Mouse (Mus musculus) bone marrow, adult 2 months (tissue): ENCODE data around the gene Hmx1. TPM values are rescaled to one million over a fixed set of nuclear protein-coding genes. Genes with fewer than 3 reads are reported as not detected.
A peak's percentile ranks its signal among the peaks of the same experiment; 100 is the strongest.

Experiments
- H3K27ac ChIP-seq: fragments of 200-500 bp; 2 replicates; pipeline ENCODE4 v1.5.1; 2012; ENCODE audit warnings: low read depth, mild to moderate bottlenecking, control low read depth, inconsistent platforms, low read length; ENCODE audit not compliant: control insufficient read depth, poor library complexity, insufficient read depth
- H3K4me1 ChIP-seq: fragments of 200-500 bp; 2 replicates; pipeline ENCODE4 v1.6.1; 2011; ENCODE audit warnings: low read length; ENCODE audit not compliant: control insufficient read depth, insufficient read depth
- H3K4me3 ChIP-seq: fragments of 200-500 bp; replicated peaks from 2 replicates; pipeline ENCODE3; 2011; ENCODE audit warnings: mild to moderate bottlenecking, low read depth, low read length, control low read depth; ENCODE audit not compliant: control insufficient read depth
- CTCF ChIP-seq: fragments of 200-500 bp; IDR thresholded peaks from 2 replicates; pipeline ENCODE4 v1.5.1; 2011; ENCODE audit warnings: low read length, control low read depth; ENCODE audit not compliant: control insufficient read depth, insufficient read depth
- POLR2A ChIP-seq: fragments of 200-500 bp; IDR thresholded peaks from 2 replicates; pipeline ENCODE4 v1.6.1; 2011; ENCODE audit warnings: low read depth, mild to moderate bottlenecking, control low read depth, low read length, borderline replicate concordance; ENCODE audit not compliant: control insufficient read depth
- WGBS: fragments of 180-500 bp; shearing (Covaris S2); methylation state at CpG from one replicate; pipeline ENCODE4 v1.1.7; 2018; 5-methylcytosine and 5-hydroxymethylcytosine counted together
- polyA plus RNA-seq: library from polyadenylated mRNA; stranded (reverse); fragments of >200 nt; gene quantifications from 2 replicates; pipeline ENCODE4 v1.2.4, GENCODE M21; 2011; ENCODE audit warnings: low replicate concordance; ENCODE audit not compliant: missing spikeins, insufficient read depth, insufficient read length

Gene Hmx1
- polyA plus RNA-seq = not detected in 2 replicates

DNA sequence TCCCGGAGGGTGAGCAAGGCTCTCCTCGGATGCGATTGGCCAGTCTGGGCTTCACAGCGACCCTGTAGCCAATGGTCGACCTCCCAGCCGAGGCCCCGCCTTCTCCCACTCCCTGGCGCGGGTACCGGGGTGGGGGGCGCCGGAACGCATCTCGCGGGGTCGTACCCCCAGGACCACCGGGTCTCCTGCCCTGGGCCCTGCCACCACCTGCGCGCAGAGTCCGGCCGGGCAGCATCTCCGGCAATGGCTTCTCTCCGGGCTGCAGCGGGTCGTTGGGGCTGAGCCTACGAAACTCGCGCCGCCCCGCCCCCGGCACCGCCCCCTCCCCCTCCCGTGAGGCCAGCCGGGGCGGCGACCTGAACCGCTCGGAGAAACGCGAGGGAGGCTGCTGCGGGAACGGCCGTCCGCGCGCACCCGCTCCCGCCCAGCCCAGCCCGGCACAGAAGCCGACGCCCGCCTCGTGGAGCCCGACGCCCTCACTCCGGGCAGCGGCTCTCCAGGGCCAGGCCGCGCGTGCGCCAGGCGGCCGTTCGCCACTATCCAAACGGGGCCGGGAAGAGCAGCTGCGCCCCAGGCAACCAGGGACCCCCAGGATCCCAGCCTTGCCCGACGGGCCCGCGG lies at the start of gene Hmx1:
Gene Hmx1, plus strand, starts transcription at position 618 of the 621 bp plus-strand sequence.
- Histone ChIP-seq H3K27ac (no peak within 1 kb of the TSS), H3K4me1 (no peaks in the 10 kb centered on the region), H3K4me3 (no peak within 1 kb of the TSS)
- WGBS = 4% methylated on average over 62 of the region's 71 CpGs
- TF ChIP-seq CTCF = no peak
- TF ChIP-seq POLR2A = no peak

GRCm38 (mm10) chr5:35345084-35345483 lies 43.8 kb upstream of the Hmx1 start:
- TF ChIP-seq CTCF (no peak), POLR2A (no peak)
- no peaks in the 10 kb centered on the region for H3K4me1 ChIP-seq
- no peak overlapping the region for H3K27ac ChIP-seq
- WGBS = 73% methylated on average over 3 of the region's 3 CpGs
- no peak overlapping the region for H3K4me3 ChIP-seq

DNA sequence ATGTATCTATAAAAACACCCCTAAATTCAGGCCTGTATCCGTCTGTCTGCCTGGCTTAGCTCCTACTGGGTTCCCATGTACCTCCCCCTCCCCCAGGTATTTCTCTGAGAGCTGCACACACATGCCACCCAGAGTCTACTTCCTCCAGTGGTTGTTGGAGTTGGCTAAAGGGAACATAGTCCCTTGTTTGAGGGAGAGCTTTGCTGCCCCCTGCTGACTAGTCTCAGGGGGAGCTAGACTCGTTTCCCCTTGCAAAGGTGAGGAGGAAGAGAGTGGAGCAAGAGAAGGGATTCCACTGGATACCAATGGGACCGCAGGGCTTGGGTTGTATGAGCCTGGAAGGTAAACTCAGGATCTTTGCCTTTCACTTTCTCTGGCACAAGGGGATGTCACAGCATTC lies 40.1 kb upstream of the Hmx1 start:
- H3K27ac ChIP-seq = no peak overlapping the region
- TF ChIP-seq CTCF (peak; percentile 67), POLR2A (no peak)
- H3K4me3 ChIP-seq = no peak overlapping the region
- WGBS = 20% methylated on average over 3 of the region's 3 CpGs
- H3K4me1 ChIP-seq = no peaks in the 10 kb centered on the region

GRCm38 (mm10) chr5:35357544-35358440 lies 31.1 kb upstream of the Hmx1 start:
- no peak overlapping the region for H3K4me3 ChIP-seq
- H3K4me1 ChIP-seq = no peaks in the 10 kb centered on the region
- TF ChIP-seq CTCF (no peak), POLR2A (no peak)
- WGBS = 47% methylated on average over 9 of the region's 9 CpGs
- no peak overlapping the region for H3K27ac ChIP-seq

GRCm38 (mm10) chr5:35361570-35362284 lies 27.2 kb upstream of the Hmx1 start:
- H3K4me1 ChIP-seq = no peaks in the 10 kb centered on the region
- WGBS = 42% methylated on average over 8 of the region's 8 CpGs
- H3K4me3 ChIP-seq = no peak overlapping the region
- TF ChIP-seq CTCF = peak; percentile 92
- TF ChIP-seq POLR2A = no peak
- no peak overlapping the region for H3K27ac ChIP-seq

- Histone ChIP-seq H3K27ac (no peak overlapping the region), H3K4me3 (no peak overlapping the region), H3K4me1 (no peaks in the 10 kb centered on the region)
- 66% methylated on average over 20 of the region's 20 CpGs for WGBS
- TF ChIP-seq POLR2A (no peak), CTCF (no peak)
Measured at GRCm38 (mm10) chr5:35366241-35367032, 22.5 kb upstream of the Hmx1 start.

- TF ChIP-seq POLR2A (no peak), CTCF (no peak)
- no peak overlapping the region for H3K4me3 ChIP-seq
- H3K27ac ChIP-seq = no peak overlapping the region
- WGBS = 56% methylated on average over 6 of the region's 6 CpGs
- no peaks in the 10 kb centered on the region for H3K4me1 ChIP-seq
Measured at GRCm38 (mm10) chr5:35368916-35369315, 20.0 kb upstream of the Hmx1 start.
